10 mouse cellular contexts compared by ENCODE assay signal in the genomic region with DNA sequence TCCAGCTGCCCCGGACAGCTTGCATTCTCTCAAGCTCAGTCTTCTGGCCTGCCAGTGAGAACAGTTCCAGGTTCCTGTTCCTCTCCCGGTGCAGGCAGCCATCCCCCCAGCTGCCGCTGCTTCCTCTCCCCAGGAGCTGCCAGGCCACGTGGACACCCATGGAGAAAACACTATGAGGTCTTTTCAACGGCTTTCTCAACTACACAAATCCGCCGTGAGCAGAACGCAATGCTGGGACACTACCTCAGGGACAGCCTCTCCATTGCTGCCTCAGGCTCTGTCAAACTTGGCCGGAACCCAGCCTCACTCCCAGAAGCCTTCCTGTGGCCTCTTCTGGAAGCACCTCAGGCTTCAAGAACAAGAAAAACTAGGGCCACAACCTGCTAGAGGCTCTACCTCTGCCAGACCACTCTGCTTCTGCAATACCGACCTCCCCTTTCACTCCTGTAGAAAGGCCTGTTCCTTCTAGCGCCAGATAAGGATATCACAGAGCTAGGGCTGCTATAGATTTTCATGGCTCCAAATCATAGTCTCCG. TPM values are rescaled to one million over a fixed set of nuclear protein-coding genes. Genes with fewer than 3 reads are reported as not detected.
DNase-seq lines count a peak whose midpoint lies in the region; ATAC-seq and TF ChIP-seq lines count a peak whose summit lies in the region.
"Had no signal": no experiment of that assay in that cellular context is flagged by ENCODE, and none has a peak within 500 bp of the region (broad histone marks: within the 10 kb centered on the region; RNA-seq: fewer than 3 reads in every experiment).

No protein-coding gene starts in this region.

- H3K79me2 ChIP-seq in CH12.LX (replicated peaks; ENCODE audit: control insufficient read depth, extremely low read depth, insufficient read depth, poor library complexity, severe bottlenecking), result no peaks in the 10 kb centered on the region; the same call in 1 of the 2 replicates

- H3K27me3 ChIP-seq in CH12.LX (replicated peaks), result no peaks in the 10 kb centered on the region
- peaks cover 28% of the 10 kb centered on the region for H3K27me3 ChIP-seq in heart, embryonic 10.5 days (ENCODE audit: insufficient read depth, poor library complexity, severe bottlenecking)
- H3K27me3 ChIP-seq in lung, postnatal 0 days (replicated peaks; ENCODE audit: insufficient read depth, low read length), result no peaks in the 10 kb centered on the region
- no peaks in the 10 kb centered on the region for H3K27me3 ChIP-seq in midbrain, embryonic 14.5 days (ENCODE audit: control insufficient read depth, insufficient read depth, low read length)
- H3K27me3 ChIP-seq in midbrain, embryonic 11.5 days (ENCODE audit: control insufficient read depth, insufficient read depth, low read length), result no peaks in the 10 kb centered on the region

- peak overlapping the region; percentile 71 for H3K4me2 ChIP-seq in CH12.LX (ENCODE audit: insufficient read depth, low read depth, poor library complexity, severe bottlenecking)
- H3K4me2 ChIP-seq in lung, postnatal 0 days (replicated peaks; ENCODE audit: low read depth, low read length), result no peak overlapping the region
- H3K4me2 ChIP-seq in midbrain, embryonic 14.5 days (ENCODE audit: low read length), result no peak overlapping the region
- no peak overlapping the region for H3K4me2 ChIP-seq in midbrain, embryonic 11.5 days

- peak overlapping the region; percentile 77 for H3K9ac ChIP-seq in CH12.LX (ENCODE audit: insufficient read depth, low read depth)
- no peak overlapping the region for H3K9ac ChIP-seq in lung, postnatal 0 days (replicated peaks; ENCODE audit: low read depth)
- no peak overlapping the region for H3K9ac ChIP-seq in midbrain, embryonic 14.5 days (replicated peaks; ENCODE audit: low read length)
- no peak overlapping the region for H3K9ac ChIP-seq in midbrain, embryonic 11.5 days (ENCODE audit: low read length)

- no peak for ATAC-seq in lung, postnatal 0 days
- no peak for ATAC-seq in midbrain, embryonic 14.5 days (ENCODE audit: low FRiP score, low TSS enrichment)
- ATAC-seq in midbrain, embryonic 11.5 days (ENCODE audit: low FRiP score), result no peak
- ATAC-seq: forebrain, embryonic 16.5 days had no signal

- no peaks in the 10 kb centered on the region for H3K9me3 ChIP-seq in CH12.LX (replicated peaks; ENCODE audit: low read length)
- H3K9me3 ChIP-seq in heart, embryonic 10.5 days, result no peaks in the 10 kb centered on the region
- no peaks in the 10 kb centered on the region for H3K9me3 ChIP-seq in lung, postnatal 0 days (ENCODE audit: low read length)
- H3K9me3 ChIP-seq in midbrain, embryonic 14.5 days (ENCODE audit: control insufficient read depth, low read length), result no peaks in the 10 kb centered on the region
- no peaks in the 10 kb centered on the region for H3K9me3 ChIP-seq in midbrain, embryonic 11.5 days (ENCODE audit: control insufficient read depth, low read length)

- no peak for TF ChIP-seq EP300 in CH12.LX (IDR thresholded peaks at IDR 0.05; ENCODE audit: low read length)
- no peak for TF ChIP-seq EP300 in lung, postnatal 0 days (IDR thresholded peaks at IDR 0.05)

- peak overlapping the region; percentile 57 to 66 (median 58) for H3K4me3 ChIP-seq in CH12.LX (replicated peaks in 1 of 3; ENCODE audit: low read depth in 2 of 3, low read length in 2 of 3, poor library complexity in 1 of 3)
- H3K4me3 ChIP-seq in heart, embryonic 10.5 days, result no peak overlapping the region
- no peak overlapping the region for H3K4me3 ChIP-seq in lung, postnatal 0 days (ENCODE audit: low read depth, low read length)
- H3K4me3 ChIP-seq in midbrain, embryonic 14.5 days (replicated peaks; ENCODE audit: low read depth, low read length), result no peak overlapping the region
- no peak overlapping the region for H3K4me3 ChIP-seq in midbrain, embryonic 11.5 days (ENCODE audit: low read depth, low read length)
- H3K4me3 ChIP-seq in layer of hippocampus, adult 2 months, result no peak overlapping the region

- H3K27ac ChIP-seq in CH12.LX (ENCODE audit: insufficient read depth, low read depth), result peak overlapping the region; percentile 97
- peak overlapping the region; percentile 2; the same call in 1 of the 2 replicates for H3K27ac ChIP-seq in heart, embryonic 10.5 days
- H3K27ac ChIP-seq in lung, postnatal 0 days (ENCODE audit: low read length), result 0 out of 2 replicates have a peak overlapping the region, but pooled peaks have one; percentile 9
- no peak overlapping the region for H3K27ac ChIP-seq in midbrain, embryonic 14.5 days (replicated peaks; ENCODE audit: low read depth, low read length)
- H3K27ac ChIP-seq in midbrain, embryonic 11.5 days (ENCODE audit: low read depth, low read length), result no peak overlapping the region
- H3K27ac ChIP-seq in layer of hippocampus, adult 2 months, result no peak overlapping the region

- no peak for TF ChIP-seq POLR2A in CH12.LX (IDR thresholded peaks at IDR 0.05; ENCODE audit: low read depth, low read length)

- peak; percentile 44 to 54 for DNase-seq in cerebellum, postnatal 10 days
- DNase-seq in cerebellum, adult 11 months, result no peak
- DNase-seq in CH12.LX (ENCODE audit: extremely low read depth), result no peak
- DNase-seq in heart, embryonic 10.5 days (ENCODE audit: low spot score), result no peak
- peak; percentile 7 for DNase-seq in lung, postnatal 0 days (ENCODE audit: low spot score)
- DNase-seq in midbrain, embryonic 14.5 days, result no peak
- DNase-seq in midbrain, embryonic 11.5 days (ENCODE audit: low spot score, missing footprints), result no peak
- no peak for DNase-seq in layer of hippocampus, adult 2 months (ENCODE audit: low spot score in 2 of 2)
- DNase-seq: embryo, embryonic 11 days had no signal

- H3K4me1 ChIP-seq in CH12.LX (ENCODE audit: control insufficient read depth in 1 of 2, insufficient read depth in 2 of 2), result peaks cover 37 to 77% of the 10 kb centered on the region in 2 experiments
- peaks cover 14% of the 10 kb centered on the region for H3K4me1 ChIP-seq in heart, embryonic 10.5 days
- H3K4me1 ChIP-seq in lung, postnatal 0 days (ENCODE audit: insufficient read depth, low read depth, low read length), result no peaks in the 10 kb centered on the region
- peaks cover 13% of the 10 kb centered on the region; the same call in 1 of the 2 replicates for H3K4me1 ChIP-seq in midbrain, embryonic 14.5 days (ENCODE audit: control insufficient read depth, insufficient read depth, low read length)
- no peaks in the 10 kb centered on the region for H3K4me1 ChIP-seq in midbrain, embryonic 11.5 days (ENCODE audit: control insufficient read depth, insufficient read depth, low read length)

- H3K36me3 ChIP-seq in CH12.LX (replicated peaks in 1 of 2; ENCODE audit: control insufficient read depth in 1 of 2, insufficient read depth in 1 of 2, low read length in 1 of 2), result peaks cover 0 to 7% of the 10 kb centered on the region in 2 experiments
- no peaks in the 10 kb centered on the region for H3K36me3 ChIP-seq in heart, embryonic 10.5 days
- no peaks in the 10 kb centered on the region for H3K36me3 ChIP-seq in lung, postnatal 0 days (ENCODE audit: insufficient read depth, low read length)
- no peaks in the 10 kb centered on the region for H3K36me3 ChIP-seq in midbrain, embryonic 14.5 days (ENCODE audit: control insufficient read depth, insufficient read depth, low read length)
- no peaks in the 10 kb centered on the region for H3K36me3 ChIP-seq in midbrain, embryonic 11.5 days (ENCODE audit: control insufficient read depth, insufficient read depth, low read length)

- dilution Hi-C loops in CH12.LX (cut with MboI; ENCODE audit: extremely low pct_ligation_motif_present, extremely low pct_unique_long_range_greater_than_20kb, low sequenced_read_pairs), result no loop called here

- in situ Hi-C loops in CH12.LX (cut with MboI; ENCODE audit: low pct_ligation_motif_present, low pct_unique_long_range_greater_than_20kb, low sequenced_read_pairs), result no loop called here

- TF ChIP-seq RAD21 in CH12.LX (IDR thresholded peaks at IDR 0.05; ENCODE audit: low read depth, low read length), result no peak

- no peak for TF ChIP-seq CTCF in CH12.LX (conservative IDR thresholded peaks at IDR 0.05 in 1 of 2, IDR thresholded peaks at IDR 0.05 in 1 of 2; ENCODE audit: low read depth in 2 of 2, low read length in 2 of 2)
- TF ChIP-seq CTCF in lung, postnatal 0 days (IDR thresholded peaks at IDR 0.05), result no peak
- TF ChIP-seq CTCF in layer of hippocampus, adult 2 months (conservative IDR thresholded peaks at IDR 0.05), result no peak

- WGBS in heart, embryonic 10.5 days, result 44% methylated on average over 12 of the region's 12 CpGs
- WGBS in lung, postnatal 0 days, result 51% methylated on average over 12 of the region's 12 CpGs
- 44% methylated on average over 12 of the region's 12 CpGs for WGBS in midbrain, embryonic 14.5 days
- 51% methylated on average over 12 of the region's 12 CpGs for WGBS in midbrain, embryonic 11.5 days

TF ChIP-seq in CH12.LX, 34 proteins besides CTCF, POLR2A, EP300 and RAD21 (continues in another document):
- TF ChIP-seq MXI1 (IDR thresholded peaks at IDR 0.05; ENCODE audit: low read depth, low read length) (peak; percentile 30; the same call in 1 of the 2 replicates), JUND (conservative IDR thresholded peaks at IDR 0.05; ENCODE audit: low read depth, low read length) (no peak), CHD1 (IDR thresholded peaks at IDR 0.05; ENCODE audit: low read depth, low read length) (no peak), GABPA (IDR thresholded peaks at IDR 0.05; ENCODE audit: insufficient replicate concordance, low read depth, low read length) (no peak), MEF2A (IDR thresholded peaks at IDR 0.05; ENCODE audit: borderline replicate concordance, low read depth, low read length) (0 out of 2 replicates have a peak, but pooled peaks have one; percentile 11), PAX5 (IDR thresholded peaks at IDR 0.05; ENCODE audit: low read length) (no peak), SIN3A (IDR thresholded peaks at IDR 0.05; ENCODE audit: low read length) (0 out of 2 replicates have a peak, but pooled peaks have one; percentile 4), MAX (IDR thresholded peaks at IDR 0.05; ENCODE audit: low read length) (peak; percentile 81), JUN (IDR thresholded peaks at IDR 0.05; ENCODE audit: insufficient read depth, low read depth, low read length) (no peak), MAFK (IDR thresholded peaks at IDR 0.05; ENCODE audit: insufficient replicate concordance, low read length) (no peak), MYC (IDR thresholded peaks at IDR 0.05; ENCODE audit: low read depth, low read length) (peak; percentile 78), NELFE (IDR thresholded peaks at IDR 0.05; ENCODE audit: low read depth, low read length) (no peak)

RNA-seq across cellular contexts. Expression of a gene that starts 12.5 kb away (rescaled TPM):
- total RNA-seq in CH12.LX (2012; rRNA removed), result 8.8 and 9.0 TPM in 2 replicates
- 2.0 and 2.2 TPM in 2 replicates for total RNA-seq in CH12.LX (2014; rRNA removed)
- polyA plus RNA-seq in CH12.LX (2012; ENCODE audit: insufficient read length, low read depth), result 10.4 and 12.7 TPM in 2 replicates
- polyA plus RNA-seq in heart, embryonic 10.5 days (2016; fragmentation: Nextera tagmentation; extraction: Ambion mirVana), result 17.3 and 19.8 TPM in 2 replicates
- 10.9 TPM in 2 replicates for polyA plus RNA-seq in lung, postnatal 0 days (2015; fragmentation: Nextera tagmentation; extraction: Ambion mirVana)
- 16.3 and 16.8 TPM in 2 replicates for polyA plus RNA-seq in midbrain, embryonic 14.5 days (2014; fragmentation: Nextera tagmentation; extraction: Ambion mirVana)
- 13.9 and 14.9 TPM in 2 replicates for polyA plus RNA-seq in midbrain, embryonic 11.5 days (2014; fragmentation: Nextera tagmentation; extraction: Ambion mirVana)
- 10 to 100 TPM; 19.2 to 21.7 TPM for total RNA-seq in layer of hippocampus, adult 2 months (2021)

Comparison
In these comparisons a context has a peak if more than half of its experiments do, and no peak if none do; other contexts are left out.
1. DNase-seq: peak in cerebellum, postnatal 10 days (2 of 2) and lung, postnatal 0 days (single experiment); none in cerebellum, adult 11 months (single experiment), CH12.LX (single experiment), heart, embryonic 10.5 days (single experiment), midbrain, embryonic 14.5 days (single experiment), midbrain, embryonic 11.5 days (single experiment) and layer of hippocampus, adult 2 months (0 of 2).
2. H3K27ac ChIP-seq: peak in CH12.LX (single experiment), heart, embryonic 10.5 days (single experiment) and lung, postnatal 0 days (single experiment); none in midbrain, embryonic 14.5 days (single experiment), midbrain, embryonic 11.5 days (single experiment) and layer of hippocampus, adult 2 months (single experiment).
3. H3K4me3 ChIP-seq: peak in CH12.LX (3 of 3); none in heart, embryonic 10.5 days (single experiment), lung, postnatal 0 days (single experiment), midbrain, embryonic 14.5 days (single experiment), midbrain, embryonic 11.5 days (single experiment) and layer of hippocampus, adult 2 months (single experiment).